Mouse (Mus musculus) duodenum, adult 2 months (tissue): ENCODE data around the gene Foxn4. TPM values are rescaled to one million over a fixed set of nuclear protein-coding genes. Genes with fewer than 3 reads are reported as not detected.

ENCODE experiments used
- polyA plus RNA-seq: library from polyadenylated mRNA; depleted of rRNA; stranded (reverse); fragments of >200 nt; gene quantifications from 2 replicates; pipeline ENCODE4 v1.2.3, GENCODE M21; 2012; ENCODE audit warnings: low replicate concordance; rRNA removed

Foxn4 gene
- not detected in 2 replicates for polyA plus RNA-seq

GRCm38 (mm10) chr5:114273693-114274402 lies at the start of gene Foxn4:
Gene Foxn4 (minus strand): TSS chr5:114273807.

GRCm38 (mm10) chr5:114288874-114289273 lies 15.3 kb upstream of the Foxn4 start, which contains the start of gene Myo1h:
Gene Myo1h (plus strand): TSS chr5:114289166.

Other genes starting within 250 kb of the Foxn4 start
- 9.2 and 10.2 TPM in 2 replicates for gene Usp30, start 208.3 kb downstream of the Foxn4 start, polyA plus RNA-seq
- gene Svop, start 182.2 kb downstream of the Foxn4 start, polyA plus RNA-seq: 0.40 and 0.44 TPM in 2 replicates
- 6.1 and 8.3 TPM in 2 replicates for gene Alkbh2, start 145.6 kb downstream of the Foxn4 start, polyA plus RNA-seq
- 5.4 and 11.0 TPM in 2 replicates for gene Ung, start 143.4 kb downstream of the Foxn4 start, polyA plus RNA-seq
- 2.8 and 6.8 TPM in 2 replicates for gene Acacb, start 127.3 kb downstream of the Foxn4 start, polyA plus RNA-seq
- gene Myo1h, start 15.4 kb upstream of the Foxn4 start, polyA plus RNA-seq: 0.78 and 1.7 TPM in 2 replicates
- 58.6 and 59.3 TPM in 2 replicates for gene Kctd10, start 106.7 kb upstream of the Foxn4 start, polyA plus RNA-seq
- gene Ube3b, start 106.8 kb upstream of the Foxn4 start, polyA plus RNA-seq: 62.4 and 70.3 TPM in 2 replicates
- 5.5 and 10.3 TPM in 2 replicates for gene Mmab, start 170.3 kb upstream of the Foxn4 start, polyA plus RNA-seq
- gene Mvk, start 170.5 kb upstream of the Foxn4 start, polyA plus RNA-seq: 34.0 and 34.4 TPM in 2 replicates